Mouse (Mus musculus): ENCODE results near the gene Pheta2. TPM values are rescaled to one million over a fixed set of nuclear protein-coding genes. Genes with fewer than 3 reads are reported as not detected.

Pheta2 gene
- polyA plus RNA-seq, 1 experiment from 2014 or later = 12.5 TPM

GRCm38 (mm10) chr15:82341675-82342542, 3.2 kb downstream of the Pheta2 start:
- Histone ChIP-seq H3K36me3 (ENCODE audit: insufficient read depth, low read length) (no peaks in the 10 kb centered on the region), H3K4me2 (replicated peaks; ENCODE audit: low read depth, low read length) (peak overlapping the region; percentile 60), H3K27me3 (ENCODE audit: insufficient read depth, low read length) (no peaks in the 10 kb centered on the region), H3K9me3 (ENCODE audit: low read length) (no peaks in the 10 kb centered on the region), H3K4me1 (ENCODE audit: insufficient read depth, low read length) (peaks cover 38% of the 10 kb centered on the region), H3K9ac (replicated peaks; ENCODE audit: low read length) (peak overlapping the region; percentile 84), H3K27ac (ENCODE audit: low read length) (peak overlapping the region; percentile 79), H3K4me3 (ENCODE audit: low read length) (peak overlapping the region; percentile 46)
- 56% methylated on average over 15 of the region's 15 CpGs for WGBS
- ATAC-seq (ENCODE audit: low FRiP score, low TSS enrichment) = no peak

GRCm38 (mm10) chr15:82342543-82342935, 3.8 kb downstream of the Pheta2 start:
- Histone ChIP-seq H3K4me3 (ENCODE audit: low read length) (no peak overlapping the region), H3K27me3 (ENCODE audit: insufficient read depth, low read length) (no peaks in the 10 kb centered on the region), H3K9me3 (ENCODE audit: low read length) (no peaks in the 10 kb centered on the region), H3K36me3 (ENCODE audit: insufficient read depth, low read length) (no peaks in the 10 kb centered on the region), H3K4me1 (ENCODE audit: insufficient read depth, low read length) (peaks cover 41% of the 10 kb centered on the region), H3K27ac (ENCODE audit: low read length) (no peak overlapping the region), H3K9ac (replicated peaks; ENCODE audit: low read length) (no peak overlapping the region), H3K4me2 (replicated peaks; ENCODE audit: low read depth, low read length) (no peak overlapping the region)
- 78% methylated on average over 5 of the region's 5 CpGs for WGBS
- ATAC-seq (ENCODE audit: low FRiP score, low TSS enrichment) = no peak

- H3K27me3 ChIP-seq (ENCODE audit: insufficient read depth, low read length) = no peaks in the 10 kb centered on the region
- H3K4me2 ChIP-seq (replicated peaks; ENCODE audit: low read depth, low read length) = no peak overlapping the region
- no peak overlapping the region; the same call in 1 of the 2 replicates for H3K9ac ChIP-seq (replicated peaks; ENCODE audit: low read length)
- peak overlapping the region; percentile 15; the same call in 1 of the 2 replicates for H3K27ac ChIP-seq (ENCODE audit: low read length)
- H3K4me3 ChIP-seq (ENCODE audit: low read length) = no peak overlapping the region
- ATAC-seq (ENCODE audit: low FRiP score, low TSS enrichment) = no peak
- no peaks in the 10 kb centered on the region for H3K9me3 ChIP-seq (ENCODE audit: low read length)
- peaks cover 36% of the 10 kb centered on the region for H3K4me1 ChIP-seq (ENCODE audit: insufficient read depth, low read length)
- H3K36me3 ChIP-seq (ENCODE audit: insufficient read depth, low read length) = peaks cover 8% of the 10 kb centered on the region
- WGBS = 83% methylated on average over 27 of the region's 27 CpGs
Observed at GRCm38 (mm10) chr15:82343368-82344287, 4.9 kb downstream of the Pheta2 start.

GRCm38 (mm10) chr15:82344971-82345370, 6.2 kb downstream of the Pheta2 start:
- peaks cover 21% of the 10 kb centered on the region for H3K36me3 ChIP-seq (ENCODE audit: insufficient read depth, low read length)
- no peak overlapping the region for H3K9ac ChIP-seq (replicated peaks; ENCODE audit: low read length)
- no peak overlapping the region; the same call in 1 of the 2 replicates for H3K27ac ChIP-seq (ENCODE audit: low read length)
- H3K9me3 ChIP-seq (ENCODE audit: low read length) = no peaks in the 10 kb centered on the region
- no peak overlapping the region for H3K4me2 ChIP-seq (replicated peaks; ENCODE audit: low read depth, low read length)
- no peak for ATAC-seq (ENCODE audit: low FRiP score, low TSS enrichment)
- no peaks in the 10 kb centered on the region for H3K27me3 ChIP-seq (ENCODE audit: insufficient read depth, low read length)
- H3K4me1 ChIP-seq (ENCODE audit: insufficient read depth, low read length) = peaks cover 34% of the 10 kb centered on the region
- 87% methylated on average over 6 of the region's 6 CpGs for WGBS
- H3K4me3 ChIP-seq (ENCODE audit: low read length) = no peak overlapping the region

- Histone ChIP-seq H3K27ac (ENCODE audit: low read length) (peak overlapping the region; percentile 90), H3K9ac (replicated peaks; ENCODE audit: low read length) (peak overlapping the region; percentile 86), H3K4me3 (ENCODE audit: low read length) (peak overlapping the region; percentile 73), H3K9me3 (ENCODE audit: low read length) (no peaks in the 10 kb centered on the region), H3K4me2 (replicated peaks; ENCODE audit: low read depth, low read length) (peak overlapping the region; percentile 87), H3K27me3 (ENCODE audit: insufficient read depth, low read length) (no peaks in the 10 kb centered on the region), H3K4me1 (ENCODE audit: insufficient read depth, low read length) (peaks cover 30% of the 10 kb centered on the region), H3K36me3 (ENCODE audit: insufficient read depth, low read length) (peaks cover 30% of the 10 kb centered on the region)
- under 1% methylated on average over 47 of the region's 51 CpGs for WGBS
- ATAC-seq (ENCODE audit: low FRiP score, low TSS enrichment) = peak; percentile 97
Observed at GRCm38 (mm10) chr15:82345820-82346470, 7.2 kb downstream of the Pheta2 start.

GRCm38 (mm10) chr15:82346580-82347302, 8.0 kb downstream of the Pheta2 start:
- Histone ChIP-seq H3K4me3 (ENCODE audit: low read length) (peak overlapping the region; percentile 73), H3K9ac (replicated peaks; ENCODE audit: low read length) (peak overlapping the region; percentile 86), H3K36me3 (ENCODE audit: insufficient read depth, low read length) (peaks cover 32% of the 10 kb centered on the region), H3K9me3 (ENCODE audit: low read length) (no peaks in the 10 kb centered on the region), H3K4me2 (replicated peaks; ENCODE audit: low read depth, low read length) (peak overlapping the region; percentile 87), H3K27me3 (ENCODE audit: insufficient read depth, low read length) (no peaks in the 10 kb centered on the region), H3K27ac (ENCODE audit: low read length) (peak overlapping the region; percentile 90), H3K4me1 (ENCODE audit: insufficient read depth, low read length) (peaks cover 23% of the 10 kb centered on the region)
- no peak for ATAC-seq (ENCODE audit: low FRiP score, low TSS enrichment)
- WGBS = 41% methylated on average over 14 of the region's 14 CpGs

- Histone ChIP-seq H3K27me3 (ENCODE audit: insufficient read depth, low read length) (no peaks in the 10 kb centered on the region), H3K9ac (replicated peaks; ENCODE audit: low read length) (peak overlapping the region; percentile 86), H3K36me3 (ENCODE audit: insufficient read depth, low read length) (peaks cover 32% of the 10 kb centered on the region), H3K4me2 (replicated peaks; ENCODE audit: low read depth, low read length) (peak overlapping the region; percentile 87), H3K27ac (ENCODE audit: low read length) (peak overlapping the region; percentile 90), H3K4me1 (ENCODE audit: insufficient read depth, low read length) (peaks cover 19% of the 10 kb centered on the region), H3K4me3 (ENCODE audit: low read length) (peak overlapping the region; percentile 73), H3K9me3 (ENCODE audit: low read length) (no peaks in the 10 kb centered on the region)
- ATAC-seq (ENCODE audit: low FRiP score, low TSS enrichment) = no peak
- 76% methylated on average over 4 of the region's 4 CpGs for WGBS
Observed at GRCm38 (mm10) chr15:82347303-82347676, 8.5 kb downstream of the Pheta2 start.

- 0 out of 2 replicates have a peak overlapping the region, but pooled peaks have one; percentile 86 for H3K9ac ChIP-seq (replicated peaks; ENCODE audit: low read length)
- no peaks in the 10 kb centered on the region for H3K9me3 ChIP-seq (ENCODE audit: low read length)
- H3K36me3 ChIP-seq (ENCODE audit: insufficient read depth, low read length) = peaks cover 32% of the 10 kb centered on the region
- H3K4me3 ChIP-seq (ENCODE audit: low read length) = no peak overlapping the region
- WGBS = 91% methylated on average over 12 of the region's 12 CpGs
- no peak overlapping the region; the same call in 1 of the 2 replicates for H3K27ac ChIP-seq (ENCODE audit: low read length)
- H3K4me1 ChIP-seq (ENCODE audit: insufficient read depth, low read length) = peaks cover 22% of the 10 kb centered on the region
- no peaks in the 10 kb centered on the region for H3K27me3 ChIP-seq (ENCODE audit: insufficient read depth, low read length)
- no peak overlapping the region for H3K4me2 ChIP-seq (replicated peaks; ENCODE audit: low read depth, low read length)
- ATAC-seq (ENCODE audit: low FRiP score, low TSS enrichment) = no peak
Observed at GRCm38 (mm10) chr15:82347852-82348251, 9.1 kb downstream of the Pheta2 start.
